Mouse (Mus musculus): ENCODE data around the gene Tekt2.

DNA sequence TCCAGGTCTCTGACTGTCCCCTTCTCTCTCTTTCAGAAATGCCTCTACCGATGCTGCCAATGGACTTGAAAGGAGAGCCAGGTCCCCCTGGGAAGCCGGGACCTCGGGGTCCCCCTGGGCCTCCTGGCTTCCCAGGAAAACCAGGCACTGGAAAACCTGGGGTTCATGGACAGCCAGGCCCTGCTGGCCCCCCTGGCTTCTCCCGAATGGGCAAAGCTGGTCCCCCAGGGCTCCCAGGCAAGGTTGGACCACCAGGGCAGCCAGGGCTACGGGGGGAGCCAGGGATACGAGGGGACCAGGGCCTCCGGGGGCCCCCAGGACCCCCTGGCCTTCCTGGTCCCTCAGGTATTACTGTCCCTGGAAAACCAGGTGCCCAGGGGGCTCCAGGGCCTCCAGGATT, 15.1 kb downstream of the Tekt2 start:
- TF ChIP-seq GATA1 (IDR thresholded peaks at IDR 0.05; ENCODE audit: low read length) (no peak), TAL1 (IDR thresholded peaks at IDR 0.05; ENCODE audit: low read length) (no peak)

All from erythroblast, embryonic 14.5 days (primary cell).